Mouse (Mus musculus): ENCODE data around the gene Cirbp.
"Not testable (repeated sequence)": the region's sequence is repeated elsewhere in the genome, so short reads cannot be mapped to it uniquely, and the experiment has no call there.

Cirbp gene

DNA sequence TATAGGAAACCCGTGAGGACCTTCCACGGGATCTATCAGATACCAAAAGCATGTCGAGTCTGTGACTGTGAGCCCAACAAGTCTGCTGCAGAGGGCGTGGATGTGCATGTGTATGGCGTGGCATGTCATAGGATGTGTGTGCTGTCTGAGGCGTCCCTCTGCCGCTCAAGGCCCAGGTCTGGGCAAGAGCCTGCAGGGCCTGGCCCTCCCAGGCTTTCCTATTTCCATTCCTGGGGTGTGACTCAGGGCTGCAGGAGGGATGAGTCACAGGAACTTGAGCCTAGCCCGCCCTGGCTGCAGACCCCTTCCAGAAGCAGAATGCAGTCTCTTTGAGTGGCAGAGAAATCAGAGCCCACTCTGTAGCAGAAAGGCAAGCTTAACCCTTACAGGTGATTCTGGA is 2.1 kb upstream of the Cirbp start:
- DNase-seq (ENCODE audit: low read depth, low spot score): no peak

DNA sequence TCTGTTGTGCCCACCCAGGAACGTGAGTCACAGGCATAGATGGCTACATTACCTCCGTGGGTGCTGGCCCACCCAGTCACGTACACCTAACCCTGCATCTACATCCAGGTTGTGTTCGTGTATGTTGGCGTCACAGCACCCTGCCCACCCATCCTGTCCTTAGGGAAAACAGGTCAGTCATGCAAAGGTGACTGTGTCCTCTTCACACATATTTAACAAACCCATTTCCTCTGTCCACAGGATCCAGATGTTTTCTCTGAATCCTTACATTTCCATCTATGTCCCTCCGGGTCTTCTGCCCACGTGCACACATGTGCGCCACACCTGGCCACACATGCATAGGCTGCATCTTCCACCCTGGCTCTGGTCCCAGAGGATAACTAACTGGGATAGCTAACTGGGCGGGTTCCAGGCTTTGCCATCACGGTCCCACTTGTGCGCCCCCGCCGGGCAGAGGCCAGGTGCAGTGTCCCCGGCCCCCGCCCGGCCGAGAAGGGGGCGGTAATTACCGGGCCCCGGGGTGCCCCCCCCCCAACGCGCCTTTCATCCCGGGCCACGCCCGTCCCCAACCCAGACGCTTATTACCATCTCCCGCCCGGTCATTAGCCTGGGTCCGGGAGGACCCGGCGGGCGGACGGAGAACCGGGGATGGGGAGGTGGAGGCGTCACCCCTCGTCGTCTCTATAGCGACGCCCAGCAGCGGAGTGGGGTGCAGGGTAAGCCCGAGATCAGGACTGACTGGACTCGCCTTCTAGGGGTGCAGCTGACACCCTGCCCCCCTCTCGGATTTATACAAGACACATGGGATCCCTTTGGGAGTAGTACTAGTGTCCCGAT is 1.4 kb upstream of the Cirbp start:
- no peak for DNase-seq (ENCODE audit: low read depth, low spot score)

DNA sequence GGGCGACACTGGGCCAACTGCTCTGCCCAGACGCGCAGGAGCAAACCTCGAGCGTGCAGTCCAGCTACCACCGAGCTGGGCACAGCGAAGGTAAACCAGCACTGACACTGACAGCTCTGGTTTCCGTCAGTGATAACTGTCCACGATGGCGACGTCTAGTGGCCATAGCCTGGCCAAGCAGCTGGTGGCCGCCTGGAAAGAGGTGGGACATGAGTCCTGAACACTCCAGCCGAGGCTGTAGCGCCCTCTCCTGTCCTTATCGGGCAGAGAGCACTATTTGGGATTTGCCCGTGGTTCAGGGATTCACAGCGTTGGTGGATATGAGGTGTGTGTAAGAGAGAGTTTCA is 814 bp upstream of the Cirbp start:
- DNase-seq (ENCODE audit: low read depth, low spot score): peak; percentile 92

DNA sequence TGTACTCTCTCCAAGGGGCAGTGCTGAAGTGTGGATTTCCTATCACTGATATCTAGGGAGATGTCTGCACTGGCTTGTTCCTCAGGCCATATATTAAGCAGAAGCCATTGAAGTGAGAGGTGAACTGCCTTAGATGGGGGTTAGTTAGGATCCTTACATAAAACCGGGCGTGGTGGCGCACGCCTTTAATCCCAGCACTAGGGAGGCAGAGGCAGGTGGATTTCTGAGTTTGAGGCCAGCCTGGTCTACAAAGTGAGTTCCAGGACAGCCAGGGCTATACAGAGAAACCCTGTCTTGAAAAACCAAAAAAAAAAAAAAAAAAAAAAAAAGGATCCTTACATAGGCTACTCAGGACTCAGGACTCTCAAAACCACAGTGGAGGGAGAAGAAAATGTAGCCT is 351 bp downstream of the Cirbp start:
- not testable (repeated sequence) for DNase-seq (ENCODE audit: low read depth, low spot score)

DNA sequence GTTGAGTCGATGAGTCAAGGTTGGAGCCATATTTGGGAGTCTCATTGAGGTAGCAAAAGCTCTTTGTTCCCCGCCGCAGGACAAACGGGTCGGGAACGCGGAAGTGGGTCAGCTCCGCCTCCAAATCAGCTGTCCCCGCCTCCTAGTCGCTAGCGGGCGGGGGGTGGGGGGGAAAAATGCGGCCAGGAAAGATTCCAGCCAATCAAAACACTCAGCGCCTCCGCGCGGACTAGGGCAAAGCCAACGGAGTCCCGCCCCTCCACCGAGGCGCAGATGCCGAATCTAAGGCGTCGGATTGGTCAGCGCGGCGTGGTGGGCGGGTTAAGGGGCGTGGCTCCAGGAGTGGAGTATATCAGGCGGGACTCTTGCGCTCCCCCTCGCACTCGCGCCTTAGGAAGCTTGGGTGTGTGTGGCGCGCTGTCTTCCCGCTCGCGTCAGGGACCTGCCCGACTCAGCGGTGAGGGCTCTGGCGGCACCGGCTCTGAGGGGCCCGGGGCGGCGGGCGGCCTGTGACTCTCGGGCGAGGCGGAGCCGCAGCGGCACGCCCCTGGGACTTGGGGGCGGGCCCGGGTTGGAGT is 1.8 kb downstream of the Cirbp start:
- peak; percentile 99 for DNase-seq (ENCODE audit: low read depth, low spot score)

DNA sequence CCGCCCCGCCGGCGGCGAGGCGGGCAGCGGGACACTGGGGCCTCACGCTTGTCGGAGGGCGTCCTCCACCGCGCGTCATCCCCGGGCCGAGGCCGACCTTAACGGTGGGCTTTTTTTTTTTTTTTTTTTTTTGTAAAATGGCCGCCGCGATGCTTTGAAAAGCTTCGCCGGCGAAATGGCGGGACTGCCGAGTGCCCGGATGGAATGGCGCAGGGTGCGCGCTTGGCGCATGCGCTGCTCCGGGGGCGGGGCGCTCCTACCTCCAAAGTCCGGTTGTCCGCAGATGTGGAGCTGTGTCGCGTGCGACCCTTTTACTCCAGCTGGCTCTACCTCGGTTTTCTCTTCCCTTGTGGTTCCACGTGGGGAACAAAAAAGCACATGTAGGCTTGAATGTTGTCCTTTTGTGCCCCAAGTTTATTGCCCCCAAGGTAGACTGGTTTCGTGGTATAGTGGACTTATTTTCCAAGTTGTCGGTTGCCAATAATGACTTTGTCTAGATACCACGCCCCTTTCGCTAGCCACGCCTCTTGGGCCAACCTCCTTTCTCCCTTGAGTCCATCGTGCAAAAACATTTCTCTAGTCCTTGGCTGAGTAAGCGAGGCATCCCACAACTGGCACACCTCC is 2.4 kb downstream of the Cirbp start:
- DNase-seq (ENCODE audit: low read depth, low spot score): peak; percentile 89

- DNase-seq (ENCODE audit: low read depth, low spot score): no peak
Observed at GRCm38 (mm10) chr10:80169070-80169469, 3.3 kb downstream of the Cirbp start.

DNA sequence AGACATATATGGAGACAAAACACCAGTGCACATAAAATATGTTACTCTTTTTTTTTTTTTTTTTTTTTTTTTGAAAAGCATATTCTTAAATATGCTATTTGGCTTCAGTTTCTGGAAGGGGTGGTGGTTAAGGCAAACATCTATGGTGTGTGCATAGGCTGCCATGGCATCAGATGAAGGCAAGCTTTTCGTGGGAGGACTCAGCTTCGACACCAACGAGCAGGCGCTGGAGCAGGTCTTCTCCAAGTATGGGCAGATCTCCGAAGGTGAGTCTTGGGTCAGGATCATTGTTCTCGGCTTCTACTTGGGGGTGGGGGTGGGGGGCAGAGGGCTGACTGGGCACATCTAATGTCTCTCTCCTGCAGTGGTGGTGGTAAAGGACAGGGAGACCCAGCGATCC is 3.9 kb downstream of the Cirbp start:
- DNase-seq (ENCODE audit: low read depth, low spot score): no peak

DNA sequence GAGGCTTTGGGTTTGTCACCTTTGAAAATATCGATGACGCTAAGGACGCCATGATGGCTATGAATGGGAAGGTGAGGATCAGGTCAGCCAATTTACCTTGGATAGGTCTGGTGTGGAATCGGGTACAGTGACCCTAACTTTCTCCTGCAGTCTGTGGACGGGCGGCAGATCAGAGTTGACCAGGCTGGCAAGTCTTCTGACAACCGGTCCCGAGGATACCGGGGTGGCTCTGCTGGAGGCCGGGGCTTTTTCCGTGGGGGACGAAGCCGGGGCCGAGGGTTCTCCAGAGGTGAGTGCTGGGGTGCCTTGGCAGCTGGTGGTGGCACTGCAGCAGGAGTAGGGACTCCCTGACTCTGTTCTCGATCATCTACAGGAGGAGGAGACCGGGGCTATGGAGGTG is 4.3 kb downstream of the Cirbp start:
- no peak for DNase-seq (ENCODE audit: low read depth, low spot score)

DNA sequence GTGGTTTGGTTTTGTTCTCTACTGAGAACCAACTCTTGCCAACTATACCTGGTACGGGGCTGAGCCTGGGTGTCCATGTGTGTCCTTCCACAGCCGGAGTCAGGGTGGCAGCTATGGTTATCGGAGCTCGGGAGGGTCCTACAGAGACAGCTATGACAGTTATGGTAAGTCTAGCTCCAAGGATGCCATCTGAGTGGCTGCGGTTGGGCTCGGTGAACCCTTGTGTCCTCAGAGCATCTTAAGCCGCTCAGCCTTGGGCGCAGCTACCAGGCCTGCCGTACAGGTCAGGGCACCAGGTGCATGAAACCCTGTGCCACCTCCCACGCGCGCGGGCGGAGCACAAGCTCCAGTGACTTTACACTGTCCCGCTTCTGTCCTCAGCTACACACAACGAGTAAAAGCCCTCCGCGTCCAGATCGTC is 4.8 kb downstream of the Cirbp start:
- no peak for DNase-seq (ENCODE audit: low read depth, low spot score)

GRCm38 (mm10) chr10:80171252-80171651 is 5.5 kb downstream of the Cirbp start:
- DNase-seq (ENCODE audit: low read depth, low spot score): no peak

DNA sequence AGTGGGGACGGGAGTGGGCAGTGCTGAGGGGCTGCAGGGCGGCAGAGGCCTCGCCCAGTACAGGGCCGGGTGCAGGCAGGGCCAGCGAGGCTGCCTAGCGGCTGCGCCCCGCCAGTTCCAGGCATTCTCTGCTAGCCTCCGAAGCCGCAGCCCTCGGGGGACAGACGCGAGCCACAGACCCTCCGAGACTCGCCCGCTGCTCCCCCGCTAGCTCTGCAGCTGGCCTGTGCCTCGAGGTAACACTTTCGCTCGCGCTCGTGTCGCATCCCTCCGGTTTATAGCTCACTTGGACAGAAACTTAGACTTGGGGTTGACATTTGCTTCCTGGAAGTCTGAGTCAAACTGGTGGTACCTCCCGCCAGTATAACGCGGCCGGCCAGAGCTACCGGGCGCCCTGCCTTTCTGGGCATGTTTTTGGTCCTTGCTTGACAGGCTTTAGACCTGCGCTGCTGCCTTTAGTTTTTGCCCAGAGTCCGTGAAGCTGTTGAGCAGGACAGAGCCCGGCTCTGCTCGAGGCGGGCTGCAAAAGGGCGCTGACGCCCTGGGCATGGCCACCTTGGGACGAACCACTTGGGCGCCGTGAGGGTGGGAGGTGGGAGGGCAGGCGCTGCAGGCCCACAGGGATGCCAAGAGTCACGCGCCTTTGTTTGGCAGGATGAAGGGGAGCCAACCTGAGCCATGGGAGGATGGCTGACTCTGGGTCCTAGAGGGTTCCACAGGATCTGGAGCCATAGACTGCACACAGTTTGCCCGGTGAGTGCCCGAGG is 6.2 kb downstream of the Cirbp start:
- no peak for DNase-seq (ENCODE audit: low read depth, low spot score)

GRCm38 (mm10) chr10:80172527-80173292 is 6.9 kb downstream of the Cirbp start, which contains the start of gene 1600002K03Rik:
Gene 1600002K03Rik (plus strand): TSS chr10:80172944.
- DNase-seq (ENCODE audit: low read depth, low spot score): no peak

DNA sequence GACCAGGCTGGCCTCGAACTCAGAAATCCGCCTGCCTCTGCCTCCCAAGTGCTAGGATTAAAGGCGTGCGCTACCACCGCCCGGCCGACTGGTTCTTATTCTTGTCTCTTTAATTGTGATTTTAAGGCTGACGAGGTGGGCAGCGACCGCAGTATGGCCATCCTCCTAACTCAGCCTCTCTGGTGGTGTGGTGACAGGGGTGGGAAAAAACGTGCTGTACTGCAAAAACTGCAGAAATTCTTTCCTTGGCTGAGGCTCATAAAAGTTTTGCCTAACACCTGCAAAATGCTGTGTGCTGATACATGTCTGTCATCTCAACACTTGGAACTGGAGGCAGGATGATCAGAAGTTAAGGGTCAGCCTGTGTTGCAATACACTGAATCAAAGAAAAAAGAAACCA is 7.6 kb downstream of the Cirbp start:
- DNase-seq (ENCODE audit: low read depth, low spot score): no peak

DNA sequence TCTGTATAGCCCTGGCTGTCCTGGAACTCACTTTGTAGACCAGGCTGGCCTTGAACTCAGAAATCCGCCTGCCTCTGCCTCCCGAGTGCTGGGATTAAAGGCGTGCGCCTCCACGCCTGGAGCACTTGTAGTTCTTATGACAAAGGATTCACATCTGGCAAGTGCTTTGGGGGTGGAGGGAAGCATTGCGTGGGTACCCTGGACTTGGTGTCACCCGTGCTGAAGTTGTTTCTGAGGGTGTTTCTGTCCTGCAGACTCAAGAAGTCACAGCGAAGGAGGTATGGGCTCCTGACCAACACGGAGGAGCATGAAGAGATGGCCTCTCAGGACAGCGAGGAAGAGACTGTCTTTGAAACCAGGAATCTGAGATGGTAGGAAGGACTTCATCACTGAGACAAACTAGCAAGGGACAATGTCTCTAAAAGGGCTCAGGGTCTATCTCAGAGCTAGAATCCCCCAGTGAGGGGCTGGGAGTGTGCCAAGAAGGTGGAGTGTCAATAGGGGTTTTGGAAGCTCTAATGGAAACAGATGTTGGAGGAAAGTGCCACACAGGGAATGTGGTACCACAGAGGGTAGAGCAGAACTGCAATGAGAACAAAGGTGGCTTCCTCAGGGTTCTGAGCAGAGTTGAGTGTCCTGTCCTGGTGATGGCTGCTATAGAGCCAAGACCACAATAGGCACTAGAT is 8.3 kb downstream of the Cirbp start:
- DNase-seq (ENCODE audit: low read depth, low spot score): no peak

GRCm38 (mm10) chr10:80174705-80175104 is 8.9 kb downstream of the Cirbp start:
- no peak for DNase-seq (ENCODE audit: low read depth, low spot score)

- no peak for DNase-seq (ENCODE audit: low read depth, low spot score)
Observed at GRCm38 (mm10) chr10:80175536-80176269, 9.9 kb downstream of the Cirbp start.

GRCm38 (mm10) chr10:80176270-80176834 is 10.6 kb downstream of the Cirbp start:
- no peak for DNase-seq (ENCODE audit: low read depth, low spot score)

- DNase-seq (ENCODE audit: low read depth, low spot score): no peak
Observed at GRCm38 (mm10) chr10:80177441-80178279, 11.9 kb downstream of the Cirbp start.
